In the genomic region with DNA sequence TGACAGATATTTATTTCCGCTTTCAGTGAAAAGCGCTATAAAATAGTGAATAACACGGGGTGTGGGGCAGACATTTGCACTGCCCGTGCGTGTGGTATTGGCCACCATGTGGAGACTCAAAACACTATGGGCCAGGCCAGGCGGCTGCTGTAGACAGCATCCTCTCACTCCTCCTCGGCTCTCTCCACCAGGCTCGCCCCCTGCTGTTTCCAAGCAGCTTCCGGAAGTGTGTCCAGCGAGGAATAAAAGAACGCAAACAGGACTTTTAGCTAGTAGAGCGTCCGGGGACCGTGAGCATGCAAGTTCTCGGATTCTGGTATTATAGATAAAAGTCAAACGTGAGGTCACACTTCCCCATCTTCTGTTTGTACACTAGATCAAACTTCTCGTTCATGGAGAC, we compare ENCODE assay signal across 24 mouse cellular contexts. TPM values are rescaled to one million over a fixed set of nuclear protein-coding genes. Genes with fewer than 3 reads are reported as not detected.
A peak's percentile ranks its signal among the peaks of the same experiment; 100 is the strongest.
DNase-seq lines count a peak whose midpoint lies in the region; ATAC-seq and TF ChIP-seq lines count a peak whose summit lies in the region.
"Had no signal": no experiment of that assay in that cellular context is flagged by ENCODE, and none has a peak within 500 bp of the region (broad histone marks: within the 10 kb centered on the region; RNA-seq: fewer than 3 reads in every experiment).

No protein-coding gene starts in this region.

- no peaks in the 10 kb centered on the region for H3K36me3 ChIP-seq in midbrain, embryonic 11.5 days (ENCODE audit: control insufficient read depth, insufficient read depth, low read length)
- peaks cover 3% of the 10 kb centered on the region; the same call in 1 of the 2 replicates for H3K36me3 ChIP-seq in midbrain, embryonic 16.5 days (ENCODE audit: control insufficient read depth, insufficient read depth, low read length)
- H3K36me3 ChIP-seq: embryonic facial prominence, embryonic 10.5 days had no signal

- 60% methylated on average over 17 of the region's 17 CpGs for WGBS in midbrain, embryonic 11.5 days
- WGBS in midbrain, embryonic 16.5 days: 55% methylated on average over 17 of the region's 17 CpGs

- peaks cover 4% of the 10 kb centered on the region; the same call in 1 of the 2 replicates for H3K27me3 ChIP-seq in midbrain, embryonic 11.5 days (ENCODE audit: control insufficient read depth, insufficient read depth, low read length)
- H3K27me3 ChIP-seq in midbrain, embryonic 16.5 days (ENCODE audit: control insufficient read depth, insufficient read depth, low read depth, low read length): no peaks in the 10 kb centered on the region; the same call in 1 of the 2 replicates

- DNase-seq in embryo, embryonic 10 days (ENCODE audit: low spot score): peak; percentile 20
- no peak for DNase-seq in embryo, embryonic 9.5 days (ENCODE audit: extremely low spot score)
- no peak for DNase-seq in layer of hippocampus, adult 2 months (ENCODE audit: low spot score in 2 of 2)
- no peak for DNase-seq in layer of hippocampus, postnatal 10 days (ENCODE audit: low spot score in 2 of 2)
- peak; percentile 72 for DNase-seq in midbrain, embryonic 11.5 days (ENCODE audit: low spot score, missing footprints)
- DNase-seq in R1 (ENCODE audit: low read depth, low spot score): peak; percentile 34
- DNase-seq: adrenal gland, postnatal 14 days; B cell, adult 2 months; cerebellum, adult 11-12 months; cerebellum, adult 9-10 months; cerebellum, postnatal 25 days; gastrocnemius, postnatal 36 days; heart, postnatal 10 days; heart, postnatal 4 days had no signal

- no peak overlapping the region for H3K27ac ChIP-seq in layer of hippocampus, adult 2 months
- no peak overlapping the region for H3K27ac ChIP-seq in midbrain, embryonic 11.5 days (ENCODE audit: low read depth, low read length)
- no peak overlapping the region for H3K27ac ChIP-seq in midbrain, embryonic 16.5 days (ENCODE audit: low read length)
- H3K27ac ChIP-seq: embryonic facial prominence, embryonic 10.5 days; forebrain, embryonic 13.5 days; hindbrain, embryonic 13.5 days had no signal

- H3K4me2 ChIP-seq in midbrain, embryonic 11.5 days: no peak overlapping the region
- H3K4me2 ChIP-seq in midbrain, embryonic 16.5 days (ENCODE audit: low read length): no peak overlapping the region
- H3K4me2 ChIP-seq: forebrain, embryonic 13.5 days; hindbrain, embryonic 13.5 days had no signal

- no peaks in the 10 kb centered on the region for H3K9me3 ChIP-seq in midbrain, embryonic 11.5 days (ENCODE audit: control insufficient read depth, low read length)
- no peaks in the 10 kb centered on the region for H3K9me3 ChIP-seq in midbrain, embryonic 16.5 days (replicated peaks; ENCODE audit: control insufficient read depth, low read length, poor library complexity, severe bottlenecking)
- H3K9me3 ChIP-seq: embryonic facial prominence, embryonic 10.5 days; forebrain, embryonic 13.5 days; hindbrain, embryonic 13.5 days had no signal

- peak; percentile 18; the same call in 1 of the 2 replicates for TF ChIP-seq CTCF in layer of hippocampus, adult 2 months (conservative IDR thresholded peaks at IDR 0.05)

- no peak overlapping the region for H3K4me3 ChIP-seq in layer of hippocampus, adult 2 months
- no peak overlapping the region for H3K4me3 ChIP-seq in midbrain, embryonic 11.5 days (ENCODE audit: low read depth, low read length)
- no peak overlapping the region for H3K4me3 ChIP-seq in midbrain, embryonic 16.5 days (ENCODE audit: low read depth, low read length)
- H3K4me3 ChIP-seq: embryonic facial prominence, embryonic 10.5 days; forebrain, embryonic 13.5 days; hindbrain, embryonic 13.5 days had no signal

- no peak for ATAC-seq in midbrain, embryonic 11.5 days (ENCODE audit: low FRiP score)
- no peak for ATAC-seq in midbrain, embryonic 16.5 days
- ATAC-seq: activated CD4-positive, CD25-positive, alpha-beta regulatory T cell, adult 4 months; forebrain, embryonic 13.5 days had no signal

- no peak overlapping the region for H3K9ac ChIP-seq in midbrain, embryonic 11.5 days (ENCODE audit: low read length)
- H3K9ac ChIP-seq in midbrain, embryonic 16.5 days (ENCODE audit: low read depth, low read length): no peak overlapping the region
- H3K9ac ChIP-seq: forebrain, embryonic 13.5 days; hindbrain, embryonic 13.5 days had no signal

- no peaks in the 10 kb centered on the region; the same call in none of the 2 replicates for H3K4me1 ChIP-seq in midbrain, embryonic 11.5 days (ENCODE audit: control insufficient read depth, insufficient read depth, low read length)
- peaks cover 6% of the 10 kb centered on the region; the same call in 1 of the 2 replicates for H3K4me1 ChIP-seq in midbrain, embryonic 16.5 days (ENCODE audit: control insufficient read depth, insufficient read depth, low read length)

RNA-seq across cellular contexts. Expression of gene Efcab6, which starts 12.0 kb away (rescaled TPM):
- 1 to 10 TPM; 4.9 to 6.4 TPM for total RNA-seq in layer of hippocampus, adult 2 months (2021)
- 1 to 10 TPM; 6.2 to 8.8 TPM for total RNA-seq in layer of hippocampus, postnatal 10 days (2021)
- polyA plus RNA-seq in midbrain, embryonic 11.5 days (2014; fragmentation: Nextera tagmentation; extraction: Ambion mirVana): 0.29 TPM in 1 of 2 replicates, not detected in the other
- 0.65 and 1.5 TPM in 2 replicates for polyA plus RNA-seq in midbrain, embryonic 16.5 days (2015; fragmentation: Nextera tagmentation; extraction: Ambion mirVana)
- total RNA-seq: adrenal gland, adult 18-20 months; adrenal gland, postnatal 14 days; heart, postnatal 10 days; heart, postnatal 4 days; MEL had no signal
- polyA plus RNA-seq: activated CD4-positive, CD25-positive, alpha-beta regulatory T cell, adult 4 months had no signal

RNA-seq across cellular contexts. Expression of gene Sult4a1, which starts 28.4 kb away (rescaled TPM):
- 100 to 1,000 TPM; 315 to 350 TPM for total RNA-seq in layer of hippocampus, adult 2 months (2021)
- total RNA-seq in layer of hippocampus, postnatal 10 days (2021): 100 to 1,000 TPM; 282 to 291 TPM
- polyA plus RNA-seq in midbrain, embryonic 11.5 days (2014; fragmentation: Nextera tagmentation; extraction: Ambion mirVana): 8.7 and 8.9 TPM in 2 replicates
- polyA plus RNA-seq in midbrain, embryonic 16.5 days (2015; fragmentation: Nextera tagmentation; extraction: Ambion mirVana): 100.0 and 114 TPM in 2 replicates
- total RNA-seq: gastrocnemius, postnatal 36 days; heart, postnatal 10 days; MEL had no signal
- polyA plus RNA-seq: activated CD4-positive, CD25-positive, alpha-beta regulatory T cell, adult 4 months had no signal

RNA-seq across cellular contexts. Expression of gene Pnpla5, which starts 45.8 kb away (rescaled TPM):
- total RNA-seq in layer of hippocampus, adult 2 months (2021): not detected
- not detected for total RNA-seq in layer of hippocampus, postnatal 10 days (2021)
- 0.05 TPM in 1 of 2 replicates, not detected in the other for polyA plus RNA-seq in midbrain, embryonic 11.5 days (2014; fragmentation: Nextera tagmentation; extraction: Ambion mirVana)
- polyA plus RNA-seq in midbrain, embryonic 16.5 days (2015; fragmentation: Nextera tagmentation; extraction: Ambion mirVana): not detected in 2 replicates
- total RNA-seq: gastrocnemius, postnatal 36 days; heart, postnatal 10 days; heart, postnatal 4 days; MEL had no signal
- polyA plus RNA-seq: activated CD4-positive, CD25-positive, alpha-beta regulatory T cell, adult 4 months; cortical plate, adult 2 months; embryonic facial prominence, embryonic 10.5 days; embryonic facial prominence, embryonic 14.5 days; forebrain, embryonic 13.5 days; heart, embryonic 14.5 days; hindbrain, embryonic 13.5 days had no signal

Comparison
In these comparisons a context has a peak if more than half of its experiments do, and no peak if none do; other contexts are left out.
1. DNase-seq: peak in embryo, embryonic 10 days (single experiment), midbrain, embryonic 11.5 days (single experiment) and R1 (single experiment); none in embryo, embryonic 9.5 days (single experiment), layer of hippocampus, adult 2 months (0 of 2) and layer of hippocampus, postnatal 10 days (0 of 2).